Mouse (Mus musculus) midbrain, embryonic 16.5 days (tissue): ENCODE measurements around the gene Nubp1. TPM values are rescaled to one million over a fixed set of nuclear protein-coding genes. Genes with fewer than 3 reads are reported as not detected.

Experiments used
- ATAC-seq: fragments of 200-750 bp; cut with Nextera tagmentation; 2 replicates; pipeline ENCODE4 v1.8.0; 2017; ENCODE audit warnings: moderate TSS enrichment
- H3K27ac ChIP-seq: fragments of 300-500 bp; sonication (generic); 2 replicates; pipeline ENCODE4 v1.5.1; 2014; ENCODE audit warnings: mild to moderate bottlenecking, low read length, mixed read lengths
- H3K27me3 ChIP-seq: fragments of 300-500 bp; sonication (generic); 2 replicates; pipeline ENCODE4 v1.6.1; 2014; ENCODE audit warnings: low read depth, low read length, mixed read lengths; ENCODE audit not compliant: control insufficient read depth, insufficient read depth
- H3K36me3 ChIP-seq: fragments of 300-500 bp; sonication (generic); 2 replicates; pipeline ENCODE4 v1.6.1; 2014; ENCODE audit warnings: mild to moderate bottlenecking, low read length, moderate library complexity, mixed read lengths; ENCODE audit not compliant: control insufficient read depth, insufficient read depth
- H3K4me1 ChIP-seq: fragments of 300-500 bp; sonication (generic); 2 replicates; pipeline ENCODE4 v1.6.1; 2014; ENCODE audit warnings: mild to moderate bottlenecking, low read length, mixed read lengths; ENCODE audit not compliant: control insufficient read depth, insufficient read depth
- H3K4me2 ChIP-seq: fragments of 300-500 bp; sonication (generic); 2 replicates; pipeline ENCODE4 v1.6.1; 2014; ENCODE audit warnings: mild to moderate bottlenecking, low read length, mixed read lengths
- H3K4me3 ChIP-seq: fragments of 300-500 bp; sonication (generic); 2 replicates; pipeline ENCODE4 v1.5.1; 2014; ENCODE audit warnings: low read depth, mild to moderate bottlenecking, low read length, moderate library complexity, mixed read lengths
- H3K9ac ChIP-seq: fragments of 300-500 bp; sonication (generic); 2 replicates; pipeline ENCODE4 v1.6.1; 2014; ENCODE audit warnings: low read depth, low read length, mixed read lengths
- H3K9me3 ChIP-seq: fragments of 300-500 bp; sonication (generic); replicated peaks from 2 replicates; pipeline ENCODE4 v1.6.1; 2014; ENCODE audit warnings: mild to moderate bottlenecking, low read length, mixed read lengths; ENCODE audit not compliant: control insufficient read depth, poor library complexity, severe bottlenecking
- whole genome bisulfite sequencing: fragments of 180-500 bp; shearing (Covaris S2); extraction: QIAGEN DNeasy Blood & Tissue Kit; methylation state at CpG from one replicate; pipeline ENCODE4 v1.1.7; 2014; 5-methylcytosine and 5-hydroxymethylcytosine counted together
- polyA plus RNA-seq: library from polyadenylated mRNA; unstranded; fragments of >200 nt; fragmentation: Nextera tagmentation; extraction: Ambion mirVana; gene quantifications from 2 replicates; pipeline ENCODE4 v1.2.1, GENCODE M21; 2015

The Nubp1 gene
- polyA plus RNA-seq, 1 experiment from 2014 or later: 45.3 TPM

GRCm38 (mm10) chr16:10377286-10377685, 34.5 kb upstream of the Nubp1 start:
- Histone ChIP-seq H3K4me1 (no peaks in the 10 kb centered on the region; the same call in 1 of the 2 replicates), H3K36me3 (no peaks in the 10 kb centered on the region), H3K4me2 (no peak overlapping the region), H3K4me3 (no peak overlapping the region), H3K9me3 (no peaks in the 10 kb centered on the region), H3K27me3 (no peaks in the 10 kb centered on the region), H3K9ac (no peak overlapping the region), H3K27ac (no peak overlapping the region)
- no peak for ATAC-seq
- WGBS: 79% methylated on average over 1 of the region's 1 CpGs

- no peak overlapping the region for H3K27ac ChIP-seq
- no peaks in the 10 kb centered on the region for H3K9me3 ChIP-seq
- H3K4me3 ChIP-seq: no peak overlapping the region
- 65% methylated on average over 2 of the region's 2 CpGs for WGBS
- no peak overlapping the region for H3K4me2 ChIP-seq
- H3K4me1 ChIP-seq: no peaks in the 10 kb centered on the region; the same call in 1 of the 2 replicates
- no peaks in the 10 kb centered on the region for H3K27me3 ChIP-seq
- ATAC-seq: no peak
- no peak overlapping the region for H3K9ac ChIP-seq
- no peaks in the 10 kb centered on the region for H3K36me3 ChIP-seq
Observed at GRCm38 (mm10) chr16:10379531-10379930, 32.2 kb upstream of the Nubp1 start.

DNA sequence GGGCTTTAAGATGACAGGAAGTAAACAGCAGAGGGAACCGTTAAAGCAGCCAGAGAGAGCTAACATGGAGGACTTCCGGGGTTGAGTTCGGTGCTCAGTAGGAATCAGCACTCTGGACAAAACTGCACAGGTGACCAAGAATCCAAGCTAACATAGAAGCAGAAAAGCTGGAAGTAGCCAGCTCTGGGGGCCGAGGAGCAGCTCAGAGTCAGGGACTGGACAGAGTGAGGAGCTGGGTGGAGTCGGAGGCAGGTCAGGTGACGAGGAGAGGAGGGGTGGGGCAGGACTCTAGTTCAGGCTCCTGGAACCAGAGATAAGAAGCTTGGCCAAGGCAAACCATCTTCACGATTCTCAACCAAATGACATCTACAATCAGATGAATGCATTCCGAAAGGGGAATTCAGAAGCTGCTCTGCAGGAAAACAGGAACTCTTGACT, 27.7 kb upstream of the Nubp1 start:
- H3K27me3 ChIP-seq: no peaks in the 10 kb centered on the region

DNA sequence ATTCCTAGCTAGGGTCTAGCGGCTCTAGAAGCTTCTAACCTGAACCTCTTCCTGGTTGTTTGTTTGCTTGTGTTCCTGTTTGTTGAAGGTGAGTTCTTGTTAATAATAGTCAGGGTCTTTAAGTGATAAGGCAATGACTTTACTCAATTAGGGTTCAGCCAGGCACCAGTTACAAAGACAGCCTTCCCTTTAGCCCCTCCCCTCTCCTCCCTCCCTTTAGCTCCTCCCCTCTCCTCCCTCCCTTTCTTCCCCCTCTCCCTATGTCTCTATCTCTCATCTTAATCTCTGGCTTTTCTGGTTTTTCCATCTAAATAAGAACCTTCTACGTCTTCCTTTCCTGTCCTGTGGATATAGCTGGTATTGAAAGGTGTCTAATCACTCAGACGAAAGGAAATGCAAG, 27.2 kb upstream of the Nubp1 start:
- H3K27me3 ChIP-seq: no peaks in the 10 kb centered on the region
- H3K4me1 ChIP-seq: no peaks in the 10 kb centered on the region
- WGBS: 75% methylated on average over 3 of the region's 3 CpGs
- no peaks in the 10 kb centered on the region for H3K36me3 ChIP-seq
- no peaks in the 10 kb centered on the region for H3K9me3 ChIP-seq
- no peak overlapping the region for H3K27ac ChIP-seq
- no peak overlapping the region for H3K9ac ChIP-seq
- no peak overlapping the region for H3K4me3 ChIP-seq
- H3K4me2 ChIP-seq: no peak overlapping the region
- no peak for ATAC-seq

More for the DNA sequence above, 27.7 kb upstream of the Nubp1 start:
- 40% methylated on average over 8 of the region's 8 CpGs for WGBS
- Histone ChIP-seq H3K4me2 (no peak overlapping the region), H3K27ac (no peak overlapping the region), H3K4me1 (no peaks in the 10 kb centered on the region), H3K9me3 (no peaks in the 10 kb centered on the region), H3K4me3 (no peak overlapping the region), H3K9ac (no peak overlapping the region), H3K36me3 (no peaks in the 10 kb centered on the region)
- no peak for ATAC-seq

DNA sequence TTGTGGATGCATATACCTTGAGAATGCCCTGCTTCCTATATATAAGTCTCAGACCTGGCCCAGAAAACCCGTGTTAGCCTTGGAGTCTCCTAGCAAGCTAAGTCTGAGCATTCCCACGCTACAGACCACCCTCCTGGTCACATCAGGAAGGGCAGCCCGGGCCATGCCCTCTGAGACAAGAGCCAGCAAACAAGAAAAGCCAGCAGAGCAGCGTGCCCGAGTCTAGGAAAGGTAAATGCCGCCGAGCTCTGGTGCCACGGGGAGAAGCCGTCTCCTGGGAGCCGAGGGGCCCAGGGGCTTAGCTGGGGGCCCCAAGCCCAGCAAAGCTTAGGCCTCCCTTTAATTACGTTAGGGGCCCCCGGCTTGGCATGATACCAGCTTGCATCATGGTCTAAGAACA, 26.5 kb upstream of the Nubp1 start:
- WGBS: 87% methylated on average over 12 of the region's 12 CpGs
- Histone ChIP-seq H3K4me2 (no peak overlapping the region), H3K9me3 (no peaks in the 10 kb centered on the region), H3K4me1 (no peaks in the 10 kb centered on the region), H3K36me3 (no peaks in the 10 kb centered on the region), H3K27ac (no peak overlapping the region), H3K4me3 (no peak overlapping the region), H3K27me3 (no peaks in the 10 kb centered on the region), H3K9ac (no peak overlapping the region)
- no peak for ATAC-seq

DNA sequence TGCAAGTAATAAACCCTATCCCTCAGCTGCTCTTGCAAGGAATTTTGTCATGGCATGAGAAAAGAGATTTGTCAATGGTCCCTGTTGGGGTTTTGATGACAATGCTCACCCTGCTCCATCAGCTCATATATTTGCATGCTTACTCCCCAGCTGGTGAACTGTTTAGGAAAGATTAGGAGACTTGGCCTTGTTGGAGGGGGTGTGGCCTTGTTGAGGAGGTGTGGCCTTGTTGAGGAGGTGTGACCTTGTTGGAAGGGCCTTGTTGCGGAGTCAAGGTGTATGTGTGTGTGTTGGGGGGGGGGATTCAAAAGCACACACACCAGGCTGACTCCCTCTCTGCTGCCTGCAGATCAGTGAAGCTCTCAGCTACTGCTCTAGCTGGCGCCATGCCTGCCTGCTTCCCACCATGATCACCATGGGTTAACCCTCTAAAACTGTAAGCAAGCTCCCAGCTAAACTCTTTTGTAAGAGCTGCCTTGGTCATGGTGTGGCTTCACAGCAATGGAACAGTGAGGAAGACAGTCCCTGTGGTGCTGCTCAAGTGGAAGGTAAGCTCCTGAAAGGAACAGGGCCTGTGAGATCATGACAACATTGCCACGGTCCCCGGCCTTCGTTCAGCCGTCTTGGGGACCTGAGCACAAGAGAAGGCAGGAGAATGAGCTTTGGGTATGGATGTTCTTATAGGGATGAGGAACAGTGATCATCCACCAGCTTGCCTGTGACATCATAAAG, 22.9 kb upstream of the Nubp1 start:
- Histone ChIP-seq H3K4me1 (no peaks in the 10 kb centered on the region), H3K27me3 (no peaks in the 10 kb centered on the region), H3K9ac (no peak overlapping the region), H3K36me3 (no peaks in the 10 kb centered on the region), H3K9me3 (no peaks in the 10 kb centered on the region), H3K4me3 (no peak overlapping the region), H3K27ac (no peak overlapping the region), H3K4me2 (no peak overlapping the region)
- 93% methylated on average over 6 of the region's 6 CpGs for WGBS
- no peak for ATAC-seq

- no peak overlapping the region for H3K9ac ChIP-seq
- H3K9me3 ChIP-seq: no peaks in the 10 kb centered on the region
- no peak overlapping the region for H3K27ac ChIP-seq
- peaks cover 5% of the 10 kb centered on the region; the same call in 1 of the 2 replicates for H3K27me3 ChIP-seq
- WGBS: 83% methylated on average over 9 of the region's 9 CpGs
- H3K4me1 ChIP-seq: no peaks in the 10 kb centered on the region
- no peak for ATAC-seq
- H3K4me2 ChIP-seq: no peak overlapping the region
- H3K4me3 ChIP-seq: no peak overlapping the region
- no peaks in the 10 kb centered on the region for H3K36me3 ChIP-seq
Observed at GRCm38 (mm10) chr16:10392587-10392986, 19.2 kb upstream of the Nubp1 start.

- Histone ChIP-seq H3K27ac (peak within 1 kb of the TSS; percentile 31; the same call in 1 of the 2 replicates), H3K9ac (peak within 1 kb of the TSS; percentile 66), H3K4me3 (peak within 1 kb of the TSS; percentile 46), H3K4me2 (peak within 1 kb of the TSS; percentile 74), H3K36me3 (no peaks in the 10 kb centered on the region), H3K27me3 (peaks cover 5% of the 10 kb centered on the region; the same call in 1 of the 2 replicates), H3K4me1 (no peaks in the 10 kb centered on the region), H3K9me3 (no peaks in the 10 kb centered on the region)
- ATAC-seq: peak; percentile 77
- 8% methylated on average over 37 of the region's 37 CpGs for WGBS
Observed at GRCm38 (mm10) chr16:10394699-10395540, 16.8 kb upstream of the Nubp1 start, which contains the start of gene Tekt5. Gene Tekt5, minus strand, starts transcription at chr16:10395490.

DNA sequence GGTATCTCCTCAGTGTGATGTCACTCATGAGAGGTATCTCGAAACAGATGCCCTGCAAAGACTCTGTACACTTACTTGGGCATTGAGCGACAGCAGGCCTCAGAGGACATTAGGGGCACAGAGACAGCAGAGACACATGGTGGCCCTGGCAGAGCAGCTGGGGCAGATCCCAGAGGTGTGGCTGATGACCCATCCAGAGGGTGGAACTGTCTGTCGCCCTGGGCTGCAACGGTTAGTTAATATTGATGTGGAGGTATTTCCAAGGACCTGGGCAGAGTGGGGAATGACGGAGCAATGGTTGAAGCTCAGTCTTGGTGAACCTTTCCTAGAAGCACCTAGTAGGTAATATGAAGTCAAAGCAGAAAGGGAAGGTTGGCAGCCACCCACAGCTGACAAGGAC, 13.0 kb upstream of the Nubp1 start:
- H3K36me3 ChIP-seq: no peaks in the 10 kb centered on the region
- H3K9ac ChIP-seq: no peak overlapping the region
- no peak for ATAC-seq
- H3K27ac ChIP-seq: no peak overlapping the region
- H3K27me3 ChIP-seq: peaks cover 5% of the 10 kb centered on the region; the same call in 1 of the 2 replicates
- no peak overlapping the region for H3K4me3 ChIP-seq
- no peak overlapping the region for H3K4me2 ChIP-seq
- H3K4me1 ChIP-seq: no peaks in the 10 kb centered on the region
- 76% methylated on average over 5 of the region's 5 CpGs for WGBS
- H3K9me3 ChIP-seq: no peaks in the 10 kb centered on the region
